Mouse (Mus musculus) spleen, adult 2 months (tissue): Measurements from ENCODE around the gene Tdrd5. TPM values are rescaled to one million over a fixed set of nuclear protein-coding genes. Genes with fewer than 3 reads are reported as not detected.
"Not testable (repeated sequence)": the region's sequence is repeated elsewhere in the genome, so short reads cannot be mapped to it uniquely, and the experiment has no call there.

Experiments
- DNase-seq, 2 experiments: peaks; one replicate each; pipeline versions ENCODE4 v3.0.0 to v3.0.0-alpha.2; 2012 to 2021; ENCODE audit warnings: low spot score in 2 of 2, low read depth in 1 of 2
- H3K27ac ChIP-seq: fragments of 200-500 bp; 2 replicates; pipeline ENCODE4 v1.5.1; 2012; ENCODE audit warnings: low read length, inconsistent platforms; ENCODE audit not compliant: insufficient read depth
- H3K27me3 ChIP-seq: fragments of 200-500 bp; 2 replicates; pipeline ENCODE4 v1.6.1; 2012; ENCODE audit warnings: mild to moderate bottlenecking, moderate library complexity, low read length, inconsistent platforms; ENCODE audit not compliant: control insufficient read depth, insufficient read depth
- H3K36me3 ChIP-seq: fragments of 200-500 bp; 2 replicates; pipeline ENCODE4 v1.6.1; 2012; ENCODE audit warnings: mild to moderate bottlenecking, low read length, inconsistent platforms; ENCODE audit not compliant: control insufficient read depth, insufficient read depth
- H3K4me1 ChIP-seq: fragments of 200-500 bp; 2 replicates; pipeline ENCODE4 v1.6.1; 2011; ENCODE audit warnings: inconsistent platforms; ENCODE audit not compliant: control insufficient read depth, insufficient read depth, insufficient read length
- H3K4me3 ChIP-seq: fragments of 200-500 bp; 2 replicates; pipeline ENCODE4 v1.5.1; 2011; ENCODE audit warnings: mild to moderate bottlenecking, inconsistent platforms; ENCODE audit not compliant: insufficient read depth, insufficient read length; ENCODE audit errors: extremely low read depth
- CTCF ChIP-seq: fragments of 200-500 bp; IDR thresholded peaks from 2 replicates; pipeline ENCODE4 v1.5.1; 2011; ENCODE audit warnings: mild to moderate bottlenecking, inconsistent platforms; ENCODE audit not compliant: insufficient read depth, insufficient read length, insufficient replicate concordance; ENCODE audit errors: extremely low read depth
- POLR2A ChIP-seq: fragments of 200-500 bp; IDR thresholded peaks from 2 replicates; pipeline ENCODE4 v1.6.1; 2011; ENCODE audit warnings: low read depth, low read length, inconsistent platforms
- WGBS: fragments of 180-500 bp; shearing (Covaris S2); methylation state at CpG from one replicate; pipeline ENCODE4 v1.1.7; 2018; 5-methylcytosine and 5-hydroxymethylcytosine counted together
- polyA plus RNA-seq: library from polyadenylated mRNA; depleted of rRNA; stranded (reverse); fragments of >200 nt; gene quantifications from 2 replicates; pipeline ENCODE4 v1.2.3, GENCODE M21; 2012

Gene Tdrd5
- polyA plus RNA-seq, 1 experiment, result not detected

DNA sequence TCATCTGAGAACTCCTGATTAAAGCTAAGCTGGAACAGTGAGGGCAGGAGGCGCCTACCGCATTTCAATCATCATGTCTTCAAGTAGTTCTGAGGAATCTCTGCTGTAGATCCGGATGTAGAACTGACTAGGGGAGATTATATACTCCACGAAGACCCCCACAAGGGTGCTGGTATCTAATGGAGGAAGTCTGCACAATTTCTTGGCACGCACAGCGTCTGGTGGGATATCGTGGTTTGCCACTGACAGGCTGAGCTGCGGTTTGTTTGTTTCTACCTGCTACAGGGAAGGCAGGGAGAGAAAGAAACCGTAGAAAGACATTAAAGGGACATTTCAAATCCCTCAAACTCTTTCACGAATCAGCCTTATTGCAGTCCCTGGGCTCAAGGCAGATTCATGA lies 19.3 kb downstream of the Tdrd5 start:
- H3K27ac ChIP-seq, result no peak overlapping the region
- no peak for DNase-seq
- 21% methylated on average over 10 of the region's 10 CpGs for WGBS

DNA sequence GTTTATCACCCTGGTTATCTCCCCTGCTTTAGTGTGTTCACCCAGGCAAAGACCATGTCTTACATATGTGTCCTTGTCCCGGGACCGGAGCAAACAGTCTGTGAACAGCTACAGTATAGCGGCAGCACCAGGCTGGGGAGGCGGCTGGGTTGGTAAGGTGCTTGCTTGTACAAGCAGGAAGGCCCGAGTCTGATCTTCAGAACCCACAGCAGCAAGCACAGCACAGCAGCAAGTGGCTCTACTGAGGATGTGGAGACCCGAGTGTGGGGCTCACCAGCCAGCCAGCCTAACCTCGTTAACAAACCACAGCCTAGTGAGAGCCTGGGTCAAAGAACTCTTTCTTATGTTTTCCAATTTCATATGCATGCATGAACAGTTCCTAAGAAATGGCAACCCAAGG lies 23.3 kb downstream of the Tdrd5 start:
- H3K27me3 ChIP-seq, result no peaks in the 10 kb centered on the region
- H3K36me3 ChIP-seq, result no peaks in the 10 kb centered on the region
- no peak for TF ChIP-seq POLR2A
- TF ChIP-seq CTCF, result no peak
- DNase-seq, result no peak
- no peak overlapping the region for H3K27ac ChIP-seq
- H3K4me3 ChIP-seq, result no peak overlapping the region
- 55% methylated on average over 7 of the region's 7 CpGs for WGBS
- H3K4me1 ChIP-seq, result no peaks in the 10 kb centered on the region

More for the DNA sequence above, 19.3 kb downstream of the Tdrd5 start:
- H3K36me3 ChIP-seq, result no peaks in the 10 kb centered on the region
- no peaks in the 10 kb centered on the region for H3K4me1 ChIP-seq
- no peaks in the 10 kb centered on the region for H3K27me3 ChIP-seq
- no peak for TF ChIP-seq CTCF
- no peak overlapping the region for H3K4me3 ChIP-seq

DNA sequence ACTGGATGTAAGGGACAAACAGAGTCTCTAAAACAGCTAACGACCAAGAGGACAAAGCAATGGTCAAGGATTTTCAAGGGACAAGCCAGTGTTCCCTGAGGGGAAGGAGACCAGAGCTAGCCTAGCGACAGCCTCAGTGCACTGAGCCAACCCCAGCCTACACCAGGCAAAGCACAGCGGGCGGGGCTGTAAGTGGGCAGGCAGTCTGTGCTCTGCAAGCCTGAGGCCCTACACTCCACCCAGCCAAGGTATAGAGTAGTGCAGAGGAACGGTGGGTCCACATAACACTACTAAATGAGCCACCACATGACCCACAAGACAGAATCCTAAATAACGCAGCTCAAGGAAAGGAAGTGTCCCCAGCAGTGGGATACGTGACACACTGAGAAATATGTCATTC lies 29.8 kb downstream of the Tdrd5 start:
- TF ChIP-seq POLR2A, result no peak
- TF ChIP-seq CTCF, result no peak
- Histone ChIP-seq H3K27ac (no peak overlapping the region), H3K4me3 (no peak overlapping the region), H3K36me3 (no peaks in the 10 kb centered on the region), H3K27me3 (no peaks in the 10 kb centered on the region), H3K4me1 (no peaks in the 10 kb centered on the region)
- DNase-seq, result no peak
- WGBS, result 78% methylated on average over 7 of the region's 7 CpGs

DNA sequence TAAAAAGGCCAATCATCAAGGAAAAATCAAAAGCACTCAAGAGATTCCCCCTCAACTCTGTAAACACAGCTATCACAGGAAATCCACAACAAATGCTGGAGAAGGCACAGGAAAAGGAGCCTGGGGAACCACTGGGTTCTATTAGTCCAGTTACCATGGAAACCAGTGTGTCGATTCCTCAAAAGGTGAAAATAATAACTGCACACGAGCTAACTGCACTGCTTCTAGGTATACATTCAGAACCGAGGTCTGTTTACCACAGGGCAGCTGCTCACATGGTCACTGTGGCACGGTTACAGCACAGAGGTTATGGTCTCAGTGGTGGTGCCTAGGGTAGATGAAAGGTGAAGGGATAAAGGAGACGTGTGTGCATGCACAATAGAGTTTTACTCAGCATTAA lies 31.8 kb downstream of the Tdrd5 start:
- no peak for DNase-seq
- H3K27ac ChIP-seq, result no peak overlapping the region
- no peaks in the 10 kb centered on the region for H3K27me3 ChIP-seq
- 44% methylated on average over 5 of the region's 5 CpGs for WGBS
- TF ChIP-seq CTCF, result no peak
- TF ChIP-seq POLR2A, result no peak
- no peaks in the 10 kb centered on the region for H3K4me1 ChIP-seq
- no peak overlapping the region for H3K4me3 ChIP-seq
- H3K36me3 ChIP-seq, result no peaks in the 10 kb centered on the region

DNA sequence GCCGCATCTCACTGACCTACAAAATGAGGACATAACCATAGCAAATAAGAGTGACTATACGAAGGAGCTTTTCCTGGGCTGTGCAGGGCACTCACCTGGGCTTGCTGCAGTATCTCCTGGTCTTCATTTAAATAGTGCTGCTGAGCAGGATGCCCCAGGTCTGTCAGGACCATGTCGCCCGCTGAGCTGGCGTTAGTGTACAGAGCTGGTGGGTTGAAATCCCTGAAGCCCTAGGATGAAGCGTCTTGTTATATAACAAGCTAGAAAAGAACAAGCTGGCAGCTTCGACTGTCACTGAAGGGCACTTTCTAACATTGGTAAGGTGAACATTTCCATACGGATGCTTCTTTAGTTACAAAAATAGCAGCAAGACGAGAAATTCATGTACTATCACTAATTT lies 33.0 kb downstream of the Tdrd5 start:
- Histone ChIP-seq H3K27ac (no peak overlapping the region), H3K36me3 (no peaks in the 10 kb centered on the region), H3K4me1 (no peaks in the 10 kb centered on the region), H3K4me3 (no peak overlapping the region), H3K27me3 (no peaks in the 10 kb centered on the region)
- 90% methylated on average over 9 of the region's 9 CpGs for WGBS
- no peak for DNase-seq
- TF ChIP-seq CTCF (no peak), POLR2A (no peak)

DNA sequence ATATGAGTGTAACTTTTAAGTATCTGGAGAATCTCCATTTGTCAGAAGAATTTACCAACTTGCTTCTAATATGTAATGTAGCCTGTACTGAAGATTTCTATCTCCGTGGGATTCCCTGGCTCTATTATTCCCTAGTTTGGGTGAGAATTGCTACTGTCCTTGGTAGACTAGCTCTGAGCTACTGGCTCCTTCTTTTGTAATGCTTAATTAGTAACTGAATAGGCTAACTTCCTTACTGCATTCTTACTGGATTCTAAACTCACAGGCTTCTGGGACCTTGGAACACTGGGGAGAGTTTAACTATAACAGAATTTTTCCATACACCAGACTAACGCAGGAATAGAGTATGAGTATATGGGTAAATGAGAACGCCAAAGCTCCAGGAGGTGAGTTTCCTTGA lies 34.9 kb downstream of the Tdrd5 start:
- not testable (repeated sequence) for H3K36me3 ChIP-seq, H3K27ac ChIP-seq, H3K27me3 ChIP-seq, H3K4me3 ChIP-seq, H3K4me1 ChIP-seq, DNase-seq
- WGBS, result 87% methylated on average over 3 of the region's 3 CpGs

DNA sequence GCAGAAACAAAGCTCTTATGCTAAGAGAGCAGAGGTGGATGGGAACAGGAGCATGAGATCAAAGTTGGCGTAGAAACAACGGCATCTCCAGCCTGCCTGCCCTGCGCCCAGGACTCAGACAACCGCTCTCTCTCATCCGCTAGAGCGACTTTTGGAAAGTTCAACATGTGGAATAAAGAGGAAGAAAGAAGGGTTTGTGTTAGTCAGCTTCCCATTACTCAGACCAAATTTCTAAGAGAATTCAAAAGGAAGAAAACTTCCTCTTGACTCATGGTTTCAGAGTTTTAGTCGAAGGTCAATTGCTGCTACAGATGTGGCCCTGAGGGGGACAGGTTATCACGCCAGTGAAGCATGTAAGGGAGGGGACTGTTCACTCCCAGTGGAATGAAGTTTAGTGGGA lies 39.5 kb downstream of the Tdrd5 start:
- H3K4me1 ChIP-seq, result no peaks in the 10 kb centered on the region
- H3K27me3 ChIP-seq, result no peaks in the 10 kb centered on the region
- H3K27ac ChIP-seq, result no peak overlapping the region
- H3K36me3 ChIP-seq, result no peaks in the 10 kb centered on the region
- DNase-seq, result no peak
- 80% methylated on average over 8 of the region's 8 CpGs for WGBS
- no peak overlapping the region for H3K4me3 ChIP-seq
- TF ChIP-seq POLR2A (no peak), CTCF (no peak)
